Mouse (Mus musculus) midbrain, embryonic 12.5 days (tissue): ENCODE results near the gene Cldn22. TPM values are rescaled to one million over a fixed set of nuclear protein-coding genes. Genes with fewer than 3 reads are reported as not detected.

Experiments used
- ATAC-seq: fragments of 200-750 bp; cut with Nextera tagmentation; 2 replicates; pipeline ENCODE4 v1.8.0; 2017; ENCODE audit warnings: low read depth, moderate TSS enrichment, moderate library complexity; ENCODE audit not compliant: low FRiP score
- H3K27ac ChIP-seq: fragments of 300-500 bp; sonication (generic); replicated peaks from 2 replicates; pipeline ENCODE4 v1.5.1; 2016; ENCODE audit warnings: mild to moderate bottlenecking
- H3K27me3 ChIP-seq: fragments of 300-500 bp; sonication (generic); 2 replicates; pipeline ENCODE4 v1.6.1; 2016; ENCODE audit warnings: mild to moderate bottlenecking
- H3K36me3 ChIP-seq: fragments of 300-500 bp; sonication (generic); 2 replicates; pipeline ENCODE4 v1.6.1; 2016
- H3K4me1 ChIP-seq: fragments of 300-500 bp; sonication (generic); 2 replicates; pipeline ENCODE4 v1.6.1; 2016
- H3K4me2 ChIP-seq: fragments of 300-500 bp; sonication (generic); replicated peaks from 2 replicates; pipeline ENCODE4 v1.6.1; 2016; ENCODE audit warnings: mild to moderate bottlenecking, moderate library complexity
- H3K4me3 ChIP-seq: fragments of 300-500 bp; sonication (generic); 2 replicates; pipeline ENCODE4 v1.5.1; 2016; ENCODE audit warnings: mild to moderate bottlenecking
- H3K9ac ChIP-seq: fragments of 300-500 bp; sonication (generic); replicated peaks from 2 replicates; pipeline ENCODE4 v1.6.1; 2016; ENCODE audit warnings: mild to moderate bottlenecking, moderate library complexity
- H3K9me3 ChIP-seq: fragments of 300-500 bp; sonication (generic); 2 replicates; pipeline ENCODE4 v1.6.1; 2016; ENCODE audit warnings: mild to moderate bottlenecking
- WGBS: fragments of 180-500 bp; shearing (Covaris S2); methylation state at CpG from one replicate; pipeline ENCODE4 v1.1.7; 2016; 5-methylcytosine and 5-hydroxymethylcytosine counted together
- polyA plus RNA-seq: library from polyadenylated mRNA; unstranded; fragments of >200 nt; fragmentation: Nextera tagmentation; extraction: Ambion mirVana; gene quantifications from 2 replicates; pipeline ENCODE4 v1.2.1, GENCODE M21; 2016

The Cldn22 gene
- polyA plus RNA-seq, 1 experiment from 2014 or later = not detected

DNA sequence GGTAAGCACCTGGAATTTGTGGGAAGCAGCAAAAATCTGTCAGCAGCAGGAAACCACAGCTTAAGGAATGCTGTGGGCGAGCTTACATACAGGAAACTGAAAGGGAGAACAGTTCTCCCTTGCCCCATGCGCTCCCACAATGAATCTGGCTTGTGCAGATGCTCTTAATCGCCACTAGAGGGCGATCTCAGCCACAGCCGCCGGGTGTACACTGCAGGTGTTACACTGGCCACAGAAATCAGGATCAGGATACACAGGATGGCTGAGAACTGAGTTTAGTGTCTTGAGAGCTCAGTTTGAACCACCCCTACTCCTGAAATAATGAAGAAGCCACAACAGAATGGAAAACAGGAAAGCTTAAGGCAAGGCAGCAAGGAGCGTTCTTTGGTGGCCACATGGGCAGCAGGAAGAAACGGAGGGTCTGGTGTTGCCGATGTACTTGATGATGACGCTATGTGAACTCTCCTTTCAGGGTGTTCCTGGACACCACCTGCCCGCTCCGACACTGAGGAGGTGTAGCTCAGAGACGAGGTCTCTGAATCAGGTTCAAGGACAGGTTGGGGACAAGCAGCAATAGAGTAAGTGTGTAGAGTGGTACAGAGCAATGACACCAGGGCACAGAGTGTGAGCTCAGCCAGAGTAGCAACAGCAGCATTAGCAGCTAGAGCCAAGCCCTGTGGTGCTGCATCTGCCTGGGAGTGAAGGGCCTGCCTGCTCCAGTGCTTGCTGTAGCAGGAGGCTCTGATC lies 48.3 kb downstream of the Cldn22 start:
- Histone ChIP-seq H3K9me3 (no peaks in the 10 kb centered on the region), H3K36me3 (no peaks in the 10 kb centered on the region; the same call in 1 of the 2 replicates), H3K27ac (no peak overlapping the region), H3K4me2 (no peak overlapping the region), H3K9ac (no peak overlapping the region), H3K4me1 (no peaks in the 10 kb centered on the region; the same call in 1 of the 2 replicates), H3K27me3 (no peaks in the 10 kb centered on the region), H3K4me3 (no peak overlapping the region)
- 50% methylated on average over 13 of the region's 13 CpGs for WGBS
- peak; percentile 68; the same call in 1 of the 2 replicates for ATAC-seq

DNA sequence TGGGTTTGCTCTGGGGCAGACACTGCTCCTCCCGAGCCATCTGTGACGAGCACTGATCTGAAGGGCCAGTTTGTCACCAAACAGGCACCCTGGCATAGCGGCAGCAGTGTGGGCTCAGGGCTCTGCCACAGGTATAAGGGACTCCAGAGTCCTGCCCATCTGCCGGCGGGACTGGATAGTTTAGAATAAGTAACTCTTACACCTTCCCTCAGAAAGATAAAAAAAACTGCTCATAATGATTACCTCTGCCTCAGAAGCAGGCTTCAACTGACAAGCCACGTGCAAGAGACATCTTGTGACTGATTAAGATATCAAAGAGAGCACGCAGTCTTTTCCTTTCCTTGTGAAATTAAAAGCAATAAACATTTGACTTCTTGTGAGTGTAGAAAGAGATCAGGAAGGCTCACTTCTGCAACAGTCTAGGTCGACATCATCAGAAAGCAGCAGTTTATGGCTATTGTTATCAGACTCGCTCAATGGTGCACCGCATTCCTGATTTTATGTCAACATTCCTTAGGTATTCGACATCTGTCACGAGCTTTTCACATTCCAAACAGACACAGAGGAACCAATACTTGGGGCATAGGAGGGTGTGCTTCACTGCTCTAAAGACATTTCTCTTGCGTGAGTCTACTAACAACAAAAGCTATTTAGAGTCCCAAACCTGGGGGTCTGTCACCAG lies 50.4 kb downstream of the Cldn22 start:
- no peaks in the 10 kb centered on the region for H3K9me3 ChIP-seq
- H3K36me3 ChIP-seq = no peaks in the 10 kb centered on the region
- no peak overlapping the region for H3K4me3 ChIP-seq
- no peak overlapping the region for H3K4me2 ChIP-seq
- no peak overlapping the region for H3K27ac ChIP-seq
- H3K4me1 ChIP-seq = no peaks in the 10 kb centered on the region; the same call in 1 of the 2 replicates
- no peaks in the 10 kb centered on the region for H3K27me3 ChIP-seq
- H3K9ac ChIP-seq = no peak overlapping the region
- 74% methylated on average over 13 of the region's 13 CpGs for WGBS
- no peak for ATAC-seq

Other genes with a start within 250 kb of the Cldn22 start
- 14.4 and 14.6 TPM in 2 replicates for gene Ing2, start 148.9 kb upstream of the Cldn22 start, polyA plus RNA-seq
- gene Cdkn2aip, start 110.5 kb upstream of the Cldn22 start, polyA plus RNA-seq = 47.7 and 52.1 TPM in 2 replicates
- gene Cldn24, start 2.3 kb upstream of the Cldn22 start, polyA plus RNA-seq = not detected in 2 replicates
- 9.9 and 10.0 TPM in 2 replicates for gene Wwc2, start 166.4 kb downstream of the Cldn22 start, polyA plus RNA-seq